In genomic region chr6:48438475-48439125, GRCm38 (mm10) we compare ENCODE assay signal across 11 mouse cellular contexts. TPM values are rescaled to one million over a fixed set of nuclear protein-coding genes. Genes with fewer than 3 reads are reported as not detected.
DNase-seq lines count a peak whose midpoint lies in the region; ATAC-seq and TF ChIP-seq lines count a peak whose summit lies in the region.
"Had no signal": no experiment of that assay in that cellular context is flagged by ENCODE, and none has a peak within 500 bp of the region (broad histone marks: within the 10 kb centered on the region; RNA-seq: fewer than 3 reads in every experiment).

No protein-coding gene starts in this region.

- H3K27ac ChIP-seq in lung, embryonic 14.5 days (ENCODE audit: low read depth), result no peak overlapping the region
- H3K27ac ChIP-seq in embryonic facial prominence, embryonic 13.5 days, result no peak overlapping the region
- H3K27ac ChIP-seq in hindbrain, embryonic 15.5 days (replicated peaks), result no peak overlapping the region
- no peak overlapping the region for H3K27ac ChIP-seq in neural tube, embryonic 12.5 days
- H3K27ac ChIP-seq: liver, embryonic 13.5 days had no signal

- H3K36me3 ChIP-seq in lung, embryonic 14.5 days (ENCODE audit: insufficient read depth), result peaks cover 62% of the 10 kb centered on the region
- peaks cover 69% of the 10 kb centered on the region for H3K36me3 ChIP-seq in embryonic facial prominence, embryonic 13.5 days
- H3K36me3 ChIP-seq in hindbrain, embryonic 15.5 days, result peaks cover 22% of the 10 kb centered on the region
- H3K36me3 ChIP-seq in neural tube, embryonic 12.5 days, result peaks cover 21% of the 10 kb centered on the region

- TF ChIP-seq CTCF in lung, embryonic 14.5 days (IDR thresholded peaks at IDR 0.05; ENCODE audit: low read depth), result no peak

- ATAC-seq in lung, embryonic 14.5 days (ENCODE audit: insufficient read depth), result no peak
- ATAC-seq in embryonic facial prominence, embryonic 13.5 days (ENCODE audit: insufficient number of reproducible peaks, insufficient read depth, low FRiP score, low TSS enrichment, low read depth), result no peak
- peak; percentile 14; the same call in 1 of the 2 replicates for ATAC-seq in hindbrain, embryonic 15.5 days (ENCODE audit: low FRiP score, low read depth)
- ATAC-seq in neural tube, embryonic 12.5 days (ENCODE audit: low FRiP score, low read depth), result no peak
- ATAC-seq in megakaryocyte progenitor cell, adult 5-6 weeks (replicated peaks; ENCODE audit: poor library complexity), result no peak

- H3K27me3 ChIP-seq in lung, embryonic 14.5 days (ENCODE audit: insufficient read depth, low read length), result no peaks in the 10 kb centered on the region
- H3K27me3 ChIP-seq in embryonic facial prominence, embryonic 13.5 days, result peaks cover 26% of the 10 kb centered on the region
- peaks cover 25% of the 10 kb centered on the region for H3K27me3 ChIP-seq in hindbrain, embryonic 15.5 days
- H3K27me3 ChIP-seq in neural tube, embryonic 12.5 days (replicated peaks), result peaks cover 40% of the 10 kb centered on the region

- no peak overlapping the region for H3K4me3 ChIP-seq in lung, embryonic 14.5 days (ENCODE audit: low read depth, low read length)
- H3K4me3 ChIP-seq in embryonic facial prominence, embryonic 13.5 days, result peak overlapping the region; percentile 3
- peak overlapping the region; percentile 6 for H3K4me3 ChIP-seq in hindbrain, embryonic 15.5 days
- peak overlapping the region; percentile 7; the same call in 1 of the 2 replicates for H3K4me3 ChIP-seq in neural tube, embryonic 12.5 days
- H3K4me3 ChIP-seq: liver, embryonic 13.5 days had no signal

- DNase-seq in lung, embryonic 14.5 days, result peak; percentile 20
- DNase-seq in lung, postnatal 36 days, result no peak
- DNase-seq in adipocyte (ENCODE audit: low spot score), result no peak
- DNase-seq in natural killer cell, adult 2 months (ENCODE audit: low spot score in 2 of 2), result no peak
- DNase-seq: cerebellum, adult 18-20 months; liver, embryonic 13.5 days had no signal

- no peak overlapping the region; the same call in 1 of the 2 replicates for H3K4me2 ChIP-seq in lung, embryonic 14.5 days
- H3K4me2 ChIP-seq in embryonic facial prominence, embryonic 13.5 days, result peak overlapping the region; percentile 11
- peak overlapping the region; percentile 39 for H3K4me2 ChIP-seq in hindbrain, embryonic 15.5 days
- peak overlapping the region; percentile 44 for H3K4me2 ChIP-seq in neural tube, embryonic 12.5 days (replicated peaks)
- H3K4me2 ChIP-seq: liver, embryonic 13.5 days had no signal

- 41% methylated on average over 55 of the region's 55 CpGs for WGBS in lung, embryonic 14.5 days
- WGBS in embryonic facial prominence, embryonic 13.5 days, result 25% methylated on average over 55 of the region's 55 CpGs
- WGBS in hindbrain, embryonic 15.5 days, result 22% methylated on average over 55 of the region's 55 CpGs
- 12% methylated on average over 55 of the region's 55 CpGs for WGBS in neural tube, embryonic 12.5 days

- H3K9me3 ChIP-seq in lung, embryonic 14.5 days (ENCODE audit: low read depth, low read length), result no peaks in the 10 kb centered on the region
- H3K9me3 ChIP-seq in embryonic facial prominence, embryonic 13.5 days, result no peaks in the 10 kb centered on the region
- no peaks in the 10 kb centered on the region for H3K9me3 ChIP-seq in hindbrain, embryonic 15.5 days
- no peaks in the 10 kb centered on the region for H3K9me3 ChIP-seq in neural tube, embryonic 12.5 days
- H3K9me3 ChIP-seq: liver, embryonic 13.5 days had no signal

- H3K9ac ChIP-seq in lung, embryonic 14.5 days, result no peak overlapping the region
- 0 out of 2 replicates have a peak overlapping the region, but pooled peaks have one; percentile 8 for H3K9ac ChIP-seq in embryonic facial prominence, embryonic 13.5 days
- no peak overlapping the region for H3K9ac ChIP-seq in hindbrain, embryonic 15.5 days
- peak overlapping the region; percentile 9; the same call in 1 of the 2 replicates for H3K9ac ChIP-seq in neural tube, embryonic 12.5 days
- H3K9ac ChIP-seq: liver, embryonic 13.5 days had no signal

- H3K4me1 ChIP-seq in lung, embryonic 14.5 days (ENCODE audit: insufficient read depth), result peaks cover 25% of the 10 kb centered on the region
- peaks cover 81% of the 10 kb centered on the region for H3K4me1 ChIP-seq in embryonic facial prominence, embryonic 13.5 days
- peaks cover 27% of the 10 kb centered on the region for H3K4me1 ChIP-seq in hindbrain, embryonic 15.5 days (replicated peaks)
- peaks cover 33% of the 10 kb centered on the region for H3K4me1 ChIP-seq in neural tube, embryonic 12.5 days

RNA-seq across cellular contexts. Expression of gene Zfp467, which starts 7.0 kb away (rescaled TPM):
- 20.7 TPM in 2 replicates for polyA plus RNA-seq in lung, embryonic 14.5 days (2014; fragmentation: Nextera tagmentation; extraction: Ambion mirVana)
- 30.2 and 31.6 TPM in 2 replicates for polyA plus RNA-seq in embryonic facial prominence, embryonic 13.5 days (2015; fragmentation: Nextera tagmentation; extraction: Ambion mirVana)
- 27.8 and 30.7 TPM in 2 replicates for polyA plus RNA-seq in hindbrain, embryonic 15.5 days (2015; fragmentation: Nextera tagmentation; extraction: Ambion mirVana)
- polyA plus RNA-seq in neural tube, embryonic 12.5 days (2016; fragmentation: Nextera tagmentation; extraction: Ambion mirVana), result 18.4 and 18.5 TPM in 2 replicates
- total RNA-seq in megakaryocyte progenitor cell, adult 5-6 weeks (2015), result 1.6 and 3.4 TPM in 2 replicates
- total RNA-seq in megakaryocyte progenitor cell, adult 5-6 weeks (2017), result 0.61 and 1.1 TPM in 2 replicates

RNA-seq across cellular contexts. Expression of gene Sspo, which starts 9.4 kb away (rescaled TPM):
- polyA plus RNA-seq in lung, embryonic 14.5 days (2014; fragmentation: Nextera tagmentation; extraction: Ambion mirVana), result 0.11 and 0.18 TPM in 2 replicates
- polyA plus RNA-seq in embryonic facial prominence, embryonic 13.5 days (2015; fragmentation: Nextera tagmentation; extraction: Ambion mirVana), result 0.25 and 0.46 TPM in 2 replicates
- polyA plus RNA-seq in hindbrain, embryonic 15.5 days (2015; fragmentation: Nextera tagmentation; extraction: Ambion mirVana), result 0.22 and 0.78 TPM in 2 replicates
- polyA plus RNA-seq in neural tube, embryonic 12.5 days (2016; fragmentation: Nextera tagmentation; extraction: Ambion mirVana), result 0.28 and 0.63 TPM in 2 replicates
- not detected in 2 replicates for total RNA-seq in megakaryocyte progenitor cell, adult 5-6 weeks (2015)
- total RNA-seq in megakaryocyte progenitor cell, adult 5-6 weeks (2017), result not detected in 2 replicates
- total RNA-seq: neutrophil, adult 5-6 weeks had no signal

RNA-seq across cellular contexts. Expression of gene Krba1, which starts 43.2 kb away (rescaled TPM):
- 18.6 and 22.3 TPM in 2 replicates for polyA plus RNA-seq in lung, embryonic 14.5 days (2014; fragmentation: Nextera tagmentation; extraction: Ambion mirVana)
- 25.8 and 28.0 TPM in 2 replicates for polyA plus RNA-seq in embryonic facial prominence, embryonic 13.5 days (2015; fragmentation: Nextera tagmentation; extraction: Ambion mirVana)
- 26.1 and 27.8 TPM in 2 replicates for polyA plus RNA-seq in hindbrain, embryonic 15.5 days (2015; fragmentation: Nextera tagmentation; extraction: Ambion mirVana)
- polyA plus RNA-seq in neural tube, embryonic 12.5 days (2016; fragmentation: Nextera tagmentation; extraction: Ambion mirVana), result 26.3 and 27.4 TPM in 2 replicates
- 0.98 and 2.5 TPM in 2 replicates for total RNA-seq in megakaryocyte progenitor cell, adult 5-6 weeks (2015)
- total RNA-seq in megakaryocyte progenitor cell, adult 5-6 weeks (2017), result 2.0 and 3.1 TPM in 2 replicates

Comparison
In these comparisons a context has a peak if more than half of its experiments do, and no peak if none do; other contexts are left out.
1. H3K9ac ChIP-seq: peak in embryonic facial prominence, embryonic 13.5 days (single experiment) and neural tube, embryonic 12.5 days (single experiment); none in lung, embryonic 14.5 days (single experiment) and hindbrain, embryonic 15.5 days (single experiment).